Mouse (Mus musculus) olfactory bulb, adult 2 months (tissue): ENCODE data around the gene Hdac11. TPM values are rescaled to one million over a fixed set of nuclear protein-coding genes. Genes with fewer than 3 reads are reported as not detected.

Source experiments
- H3K27ac ChIP-seq: fragments of 200-500 bp; 2 replicates; pipeline ENCODE4 v1.5.1; 2012; ENCODE audit warnings: low read depth, low read length; ENCODE audit not compliant: insufficient read depth
- H3K4me1 ChIP-seq: fragments of 200-500 bp; 2 replicates; pipeline ENCODE4 v1.6.1; 2012; ENCODE audit warnings: low read length; ENCODE audit not compliant: control insufficient read depth, insufficient read depth
- H3K4me3 ChIP-seq: fragments of 200-500 bp; 2 replicates; pipeline ENCODE4 v1.5.1; 2012; ENCODE audit warnings: mild to moderate bottlenecking, low read depth, low read length, moderate library complexity; ENCODE audit not compliant: insufficient read depth
- CTCF ChIP-seq: fragments of 200-500 bp; IDR thresholded peaks from 2 replicates; pipeline ENCODE4 v1.5.1; 2012; ENCODE audit warnings: low read depth, mild to moderate bottlenecking, low read length, moderate library complexity; ENCODE audit not compliant: insufficient read depth
- POLR2A ChIP-seq: fragments of 200-500 bp; IDR thresholded peaks from 2 replicates; pipeline ENCODE4 v1.6.1; 2012; ENCODE audit warnings: mild to moderate bottlenecking, low read depth, low read length, moderate library complexity; ENCODE audit not compliant: insufficient read depth
- WGBS: fragments of 180-500 bp; shearing (Covaris S2); methylation state at CpG from one replicate; pipeline ENCODE4 v1.1.7; 2018; 5-methylcytosine and 5-hydroxymethylcytosine counted together
- polyA plus RNA-seq: library from polyadenylated mRNA; stranded (reverse); fragments of >200 nt; gene quantifications from 2 replicates; pipeline ENCODE4 v1.2.4, GENCODE M21; 2012; ENCODE audit warnings: low replicate concordance; ENCODE audit not compliant: missing spikeins, insufficient read depth, insufficient read length

Hdac11 gene
- polyA plus RNA-seq, 1 experiment, result not detected

GRCm38 (mm10) chr6:91173221-91173880 is 16.9 kb downstream of the Hdac11 start:
- H3K4me1 ChIP-seq, result no peaks in the 10 kb centered on the region
- 49% methylated on average over 7 of the region's 7 CpGs for WGBS
- no peak for TF ChIP-seq POLR2A
- TF ChIP-seq CTCF, result peak; percentile 45; the same call in 1 of the 2 replicates
- H3K4me3 ChIP-seq, result no peak overlapping the region
- no peak overlapping the region for H3K27ac ChIP-seq

GRCm38 (mm10) chr6:91174211-91174610 is 17.7 kb downstream of the Hdac11 start:
- H3K4me3 ChIP-seq, result no peak overlapping the region
- TF ChIP-seq POLR2A (no peak), CTCF (no peak)
- WGBS, result 71% methylated on average over 3 of the region's 3 CpGs

GRCm38 (mm10) chr6:91180767-91181171 is 24.3 kb downstream of the Hdac11 start:
- Histone ChIP-seq H3K27ac (no peak overlapping the region), H3K4me1 (peaks cover 4% of the 10 kb centered on the region; the same call in 1 of the 2 replicates), H3K4me3 (no peak overlapping the region)
- 49% methylated on average over 9 of the region's 9 CpGs for WGBS
- TF ChIP-seq POLR2A (no peak), CTCF (no peak)

More at GRCm38 (mm10) chr6:91174211-91174610, 17.7 kb downstream of the Hdac11 start:
- Histone ChIP-seq H3K4me1 (no peaks in the 10 kb centered on the region), H3K27ac (no peak overlapping the region)

GRCm38 (mm10) chr6:91181320-91181719 is 24.9 kb downstream of the Hdac11 start:
- WGBS, result 84% methylated on average over 2 of the region's 2 CpGs
- peaks cover 4% of the 10 kb centered on the region; the same call in 1 of the 2 replicates for H3K4me1 ChIP-seq
- no peak for TF ChIP-seq POLR2A
- no peak for TF ChIP-seq CTCF
- no peak overlapping the region for H3K4me3 ChIP-seq
- H3K27ac ChIP-seq, result no peak overlapping the region

GRCm38 (mm10) chr6:91182075-91182490 is 25.6 kb downstream of the Hdac11 start:
- no peak overlapping the region for H3K27ac ChIP-seq
- 88% methylated on average over 4 of the region's 4 CpGs for WGBS
- TF ChIP-seq CTCF (no peak), POLR2A (no peak)

GRCm38 (mm10) chr6:91183041-91183440 is 26.6 kb downstream of the Hdac11 start:
- H3K4me1 ChIP-seq, result peaks cover 8% of the 10 kb centered on the region
- no peak overlapping the region for H3K27ac ChIP-seq
- no peak overlapping the region for H3K4me3 ChIP-seq
- 21% methylated on average over 1 of the region's 1 CpGs for WGBS
- TF ChIP-seq CTCF (no peak), POLR2A (no peak)

More at GRCm38 (mm10) chr6:91182075-91182490, 25.6 kb downstream of the Hdac11 start:
- Histone ChIP-seq H3K4me3 (no peak overlapping the region), H3K4me1 (peaks cover 4% of the 10 kb centered on the region; the same call in 1 of the 2 replicates)

GRCm38 (mm10) chr6:91183980-91184379 is 27.5 kb downstream of the Hdac11 start:
- no peak overlapping the region for H3K4me3 ChIP-seq
- no peak overlapping the region for H3K27ac ChIP-seq
- TF ChIP-seq CTCF (no peak), POLR2A (no peak)
- WGBS, result 69% methylated on average over 2 of the region's 2 CpGs
- H3K4me1 ChIP-seq, result peaks cover 8% of the 10 kb centered on the region

- peaks cover 8% of the 10 kb centered on the region for H3K4me1 ChIP-seq
- WGBS, result 73% methylated on average over 3 of the region's 3 CpGs
- no peak overlapping the region for H3K27ac ChIP-seq
- no peak overlapping the region for H3K4me3 ChIP-seq
- TF ChIP-seq POLR2A, result no peak
- TF ChIP-seq CTCF, result no peak
Measured at GRCm38 (mm10) chr6:91184776-91185175, 28.3 kb downstream of the Hdac11 start.

GRCm38 (mm10) chr6:91185502-91185901 is 29.0 kb downstream of the Hdac11 start:
- no peak for TF ChIP-seq POLR2A
- TF ChIP-seq CTCF, result no peak
- H3K27ac ChIP-seq, result no peak overlapping the region
- 90% methylated on average over 5 of the region's 5 CpGs for WGBS
- H3K4me3 ChIP-seq, result no peak overlapping the region
- peaks cover 6% of the 10 kb centered on the region for H3K4me1 ChIP-seq
